Mouse (Mus musculus) MEL (cell line): ENCODE results near the gene Gpam. TPM values are rescaled to one million over a fixed set of nuclear protein-coding genes. Genes with fewer than 3 reads are reported as not detected.

Experiments used
- DNase-seq: peaks from one replicate; pipeline ENCODE4 v3.0.0; 2011; ENCODE audit warnings: low read depth, low spot score
- H3K27ac ChIP-seq: 2 replicates; pipeline ENCODE4 v1.5.1; 2012; ENCODE audit warnings: low read depth, mild to moderate bottlenecking, control low read depth, low read length, moderate library complexity; ENCODE audit not compliant: control insufficient read depth
- H3K27me3 ChIP-seq, 2 experiments: fragments of 150-350 bp in 1 of 2; sonication (generic) in 1 of 2; 2 replicates each; pipeline ENCODE4 v1.6.1; 2012; ENCODE audit warnings: low read length in 2 of 2, mild to moderate bottlenecking in 2 of 2, improper control_type of control experiment in 1 of 2, moderate library complexity in 1 of 2; ENCODE audit not compliant: insufficient read depth in 2 of 2, control insufficient read depth in 1 of 2
- H3K36me3 ChIP-seq, 2 experiments: 2 replicates each; pipeline ENCODE4 v1.6.1; 2012 to 2014; ENCODE audit warnings: low read length in 2 of 2, improper control_type of control experiment in 1 of 2, inconsistent platforms in 1 of 2, mild to moderate bottlenecking in 1 of 2; ENCODE audit not compliant: insufficient read depth in 2 of 2, control insufficient read depth in 1 of 2
- H3K4me1 ChIP-seq, 2 experiments: fragments of 150-350 bp in 1 of 2; sonication (generic) in 1 of 2; 2 replicates each; pipeline ENCODE4 v1.6.1; 2012; ENCODE audit warnings: low read length in 2 of 2, improper control_type of control experiment in 1 of 2, mild to moderate bottlenecking in 1 of 2; ENCODE audit not compliant: insufficient read depth in 2 of 2, control insufficient read depth in 1 of 2
- H3K4me3 ChIP-seq, 2 experiments: fragments of 150-350 bp in 1 of 2; sonication (generic) in 1 of 2; 2 replicates each; pipeline ENCODE4 v1.5.1; 2012; ENCODE audit warnings: low read depth in 2 of 2, low read length in 2 of 2, mild to moderate bottlenecking in 2 of 2, moderate library complexity in 2 of 2, control low read depth in 1 of 2, improper control_type of control experiment in 1 of 2; ENCODE audit not compliant: control insufficient read depth in 1 of 2, insufficient read depth in 1 of 2
- H3K79me2 ChIP-seq: 2 replicates; pipeline ENCODE4 v1.6.1; 2012; ENCODE audit warnings: mild to moderate bottlenecking, low read length, moderate library complexity; ENCODE audit not compliant: control insufficient read depth, poor library complexity, insufficient read depth
- H3K9ac ChIP-seq: 2 replicates; pipeline ENCODE4 v1.6.1; 2012; ENCODE audit warnings: low read depth, mild to moderate bottlenecking, control low read depth, low read length, moderate library complexity; ENCODE audit not compliant: control insufficient read depth, poor library complexity, severe bottlenecking
- H3K9me3 ChIP-seq: fragments of 150-350 bp; sonication (generic); replicated peaks from 2 replicates; pipeline ENCODE4 v1.6.1; 2012; ENCODE audit warnings: mild to moderate bottlenecking, low read length, improper control_type of control experiment, moderate library complexity; ENCODE audit not compliant: insufficient read depth
- BHLHE40 ChIP-seq: IDR thresholded peaks from 2 replicates; pipeline ENCODE4 v1.6.1; 2012; ENCODE audit warnings: low read depth, mild to moderate bottlenecking, inconsistent platforms, low read length, improper control_type of control experiment, borderline replicate concordance
- CHD1 ChIP-seq: IDR thresholded peaks from 2 replicates; pipeline ENCODE4 v1.6.1; 2012; ENCODE audit warnings: low read depth, mild to moderate bottlenecking, inconsistent platforms, low read length, improper control_type of control experiment
- CHD2 ChIP-seq: IDR thresholded peaks from 2 replicates; pipeline ENCODE4 v1.6.1; 2011; ENCODE audit warnings: low read length, improper control_type of control experiment
- ELF1 ChIP-seq: IDR thresholded peaks from 2 replicates; pipeline ENCODE4 v1.6.1; 2014; ENCODE audit warnings: low read depth, mild to moderate bottlenecking, inconsistent platforms, low read length, improper control_type of control experiment, moderate library complexity
- ETS1 ChIP-seq: IDR thresholded peaks from 2 replicates; pipeline ENCODE4 v1.6.1; 2012; ENCODE audit warnings: low read depth, mild to moderate bottlenecking, inconsistent platforms, low read length, improper control_type of control experiment, moderate library complexity
- HCFC1 ChIP-seq: IDR thresholded peaks from 2 replicates; pipeline ENCODE4 v1.6.1; 2012; ENCODE audit warnings: low read depth, mild to moderate bottlenecking, inconsistent platforms, low read length, improper control_type of control experiment, moderate library complexity
- MAZ ChIP-seq: IDR thresholded peaks from 2 replicates; pipeline ENCODE4 v1.6.1; 2012; ENCODE audit warnings: low read depth, mild to moderate bottlenecking, inconsistent platforms, low read length, improper control_type of control experiment
- RCOR1 ChIP-seq: IDR thresholded peaks from 2 replicates; pipeline ENCODE4 v1.6.1; 2012; ENCODE audit warnings: low read depth, mild to moderate bottlenecking, inconsistent platforms, low read length, improper control_type of control experiment
- SMC3 ChIP-seq: IDR thresholded peaks from 2 replicates; pipeline ENCODE4 v1.6.1; 2011; ENCODE audit warnings: low read depth, low read length, improper control_type of control experiment
- TBP ChIP-seq: IDR thresholded peaks from 2 replicates; pipeline ENCODE4 v1.8.0; 2011; ENCODE audit warnings: low read depth, low read length, improper control_type of control experiment
- USF1 ChIP-seq: IDR thresholded peaks from 2 replicates; pipeline ENCODE4 v1.6.1; 2014; ENCODE audit warnings: low read depth, mild to moderate bottlenecking, inconsistent platforms, low read length, improper control_type of control experiment, moderate library complexity
- ZC3H11A ChIP-seq: IDR thresholded peaks from 2 replicates; pipeline ENCODE4 v1.6.1; 2012; ENCODE audit warnings: low read depth, mild to moderate bottlenecking, inconsistent platforms, low read length, improper control_type of control experiment
- ZMIZ1 ChIP-seq: IDR thresholded peaks from 2 replicates; pipeline ENCODE4 v1.6.1; 2012; ENCODE audit warnings: low read depth, mild to moderate bottlenecking, inconsistent platforms, low read length, improper control_type of control experiment, moderate library complexity
- ZNF384 ChIP-seq: IDR thresholded peaks from 2 replicates; pipeline ENCODE4 v1.6.1; 2012; ENCODE audit warnings: low read depth, mild to moderate bottlenecking, inconsistent platforms, low read length, improper control_type of control experiment
- polyA plus RNA-seq, 2 experiments: library from polyadenylated mRNA; stranded (reverse) in 1 of 2; unstranded in 1 of 2; fragments of >175 nt in 1 of 2; fragments of >200 nt in 1 of 2; gene quantifications; 2 replicates each; pipeline versions ENCODE4 v1.2.1 to v1.2.4; 2012; ENCODE audit warnings: low replicate concordance in 2 of 2, low read depth in 1 of 2; ENCODE audit not compliant: insufficient read length in 2 of 2, insufficient read depth in 1 of 2, missing spikeins in 1 of 2
- total RNA-seq: library from RNA; depleted of rRNA; stranded (reverse); fragments of 300-350 nt; gene quantifications from 2 replicates; pipeline ENCODE4 v1.2.3, GENCODE M21; 2012

Gene Gpam
- total and polyA plus RNA-seq, 3 experiments: 26.2 to 327 (median 37.1) TPM

GRCm38 (mm10) chr19:55103081-55103830, 23.8 kb downstream of the Gpam start:
- Histone ChIP-seq H3K27me3 (peaks cover 8% of the 10 kb centered on the region in 2 experiments), H3K79me2 (peaks cover 12% of the 10 kb centered on the region), H3K4me1 (peaks cover 2 to 3% of the 10 kb centered on the region in 2 experiments; a peak in 3 of 4 replicates), H3K27ac (no peak overlapping the region), H3K9me3 (no peaks in the 10 kb centered on the region), H3K36me3 (peaks cover 0 to 5% of the 10 kb centered on the region in 2 experiments; a peak in 2 of 4 replicates), H3K4me3 (no peak overlapping the region), H3K9ac (no peak overlapping the region)
- TF ChIP-seq MAZ: no peak
- TF ChIP-seq USF1: peak; percentile 69
- TF ChIP-seq BHLHE40: no peak
- DNase-seq: no peak

- Histone ChIP-seq H3K27me3 (peaks cover 5 to 6% of the 10 kb centered on the region in 2 experiments), H3K79me2 (peaks cover 14% of the 10 kb centered on the region), H3K4me3 (no peak overlapping the region), H3K4me1 (peaks cover 2 to 7% of the 10 kb centered on the region in 2 experiments; a peak in 3 of 4 replicates), H3K27ac (no peak overlapping the region), H3K9me3 (no peaks in the 10 kb centered on the region), H3K9ac (no peak overlapping the region)
- DNase-seq: no peak
- TF ChIP-seq RCOR1 (no peak), ZC3H11A (no peak), HCFC1 (no peak), TBP (no peak), SMC3 (no peak), CHD1 (no peak), MAZ (no peak), ETS1 (no peak), CHD2 (no peak), USF1 (no peak), ELF1 (no peak), ZMIZ1 (no peak), ZNF384 (no peak)
- TF ChIP-seq, all 39 proteins: peak for 0
- H3K36me3 ChIP-seq: peaks cover 0 to 11% of the 10 kb centered on the region in 2 experiments; a peak in 2 of 4 replicates
These were observed 25.4 kb downstream of the Gpam start for GRCm38 (mm10) chr19:55101659-55102058.
